Mouse (Mus musculus): Measurements from ENCODE around the gene Arhgap32. TPM values are rescaled to one million over a fixed set of nuclear protein-coding genes. Genes with fewer than 3 reads are reported as not detected.

Gene Arhgap32
- total RNA-seq, 2 experiments from 2014 or later: 188 to 201 TPM

Small RNAs within 50 kb of the gene (microRNA-seq; reads per million reads assigned to microRNA genes)
- gene Gm44453: 0 reads per million in 2 experiments

Other genes starting within 250 kb of the Arhgap32 start
- 1 to 10 TPM; 1.6 to 1.9 TPM for gene Barx2, start 202.7 kb upstream of the Arhgap32 start, total RNA-seq (2021)
- gene Kcnj5, start 228.2 kb downstream of the Arhgap32 start, total RNA-seq (2021): 1 to 10 TPM in 1 of 2 experiments, under 1 TPM in 1; 0.90 to 1.1 TPM

Data from layer of hippocampus, postnatal 14 days (tissue).